Mouse (Mus musculus) neutrophil, adult 59 days (primary cell): ENCODE data around the gene Mrpl50. TPM values are rescaled to one million over a fixed set of nuclear protein-coding genes. Genes with fewer than 3 reads are reported as not detected.

Experiments used
- total RNA-seq, 2 experiments: library from RNA; stranded (reverse); gene quantifications; 1 replicate in 1 of 2; 2 replicates in 1 of 2; pipeline ENCODE4 v1.2.4; 2023

Mrpl50 gene
- 1 to 10 TPM; 6.5 to 6.9 TPM for total RNA-seq

GRCm38 (mm10) chr4:49520572-49521340 lies at the start of gene Mrpl50, which contains the start of gene Zfp189:
Gene Mrpl50, minus strand, starts transcription at chr4:49521093.
Gene Zfp189, plus strand, starts transcription at chr4:49521176.

DNA sequence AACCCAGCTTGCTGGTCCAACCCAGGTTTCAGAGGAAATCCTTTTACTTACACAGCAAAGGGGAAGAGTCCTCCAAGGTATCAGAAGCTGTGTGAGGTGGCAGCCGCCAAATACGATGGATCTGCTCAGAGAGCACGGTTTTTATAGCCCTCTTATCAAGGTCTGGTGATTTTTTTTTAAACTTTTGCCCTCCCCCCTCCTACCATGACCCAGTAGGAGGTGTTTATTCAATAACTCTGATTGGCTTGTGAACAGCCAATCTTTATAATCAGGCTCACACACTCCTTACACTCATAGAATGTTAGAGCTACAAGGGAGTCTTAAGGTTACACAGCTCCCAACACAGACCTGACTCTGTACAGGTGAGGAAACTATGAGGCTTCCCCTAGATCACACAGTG lies 28.5 kb upstream of the Mrpl50 start, which contains the start of gene Aldob:
TSS of gene Aldob (minus strand) at position 164 of the 400 bp plus-strand sequence.

DNA sequence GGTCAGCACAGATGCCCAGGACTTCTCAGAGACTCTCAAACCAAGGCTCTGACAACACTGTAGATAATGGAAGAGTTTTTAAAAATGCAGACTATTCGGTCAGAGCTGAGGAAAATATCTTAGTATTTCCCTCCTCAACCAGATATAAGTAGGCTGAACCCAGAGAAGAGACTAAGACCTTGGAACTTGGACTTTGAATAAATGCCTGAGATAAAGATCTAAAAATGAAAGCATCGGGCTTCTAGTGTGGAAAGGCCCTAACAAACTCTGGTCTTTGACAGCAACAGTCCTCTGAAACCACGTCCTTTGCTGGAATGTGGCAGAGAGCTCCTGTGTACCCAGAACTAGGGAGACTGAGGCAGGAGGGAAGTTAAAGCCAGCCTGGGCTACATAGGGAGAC lies 14.5 kb downstream of the Mrpl50 start, which contains the start of gene Baat:
TSS of gene Baat (minus strand) at position 172 of the 400 bp plus-strand sequence.

DNA sequence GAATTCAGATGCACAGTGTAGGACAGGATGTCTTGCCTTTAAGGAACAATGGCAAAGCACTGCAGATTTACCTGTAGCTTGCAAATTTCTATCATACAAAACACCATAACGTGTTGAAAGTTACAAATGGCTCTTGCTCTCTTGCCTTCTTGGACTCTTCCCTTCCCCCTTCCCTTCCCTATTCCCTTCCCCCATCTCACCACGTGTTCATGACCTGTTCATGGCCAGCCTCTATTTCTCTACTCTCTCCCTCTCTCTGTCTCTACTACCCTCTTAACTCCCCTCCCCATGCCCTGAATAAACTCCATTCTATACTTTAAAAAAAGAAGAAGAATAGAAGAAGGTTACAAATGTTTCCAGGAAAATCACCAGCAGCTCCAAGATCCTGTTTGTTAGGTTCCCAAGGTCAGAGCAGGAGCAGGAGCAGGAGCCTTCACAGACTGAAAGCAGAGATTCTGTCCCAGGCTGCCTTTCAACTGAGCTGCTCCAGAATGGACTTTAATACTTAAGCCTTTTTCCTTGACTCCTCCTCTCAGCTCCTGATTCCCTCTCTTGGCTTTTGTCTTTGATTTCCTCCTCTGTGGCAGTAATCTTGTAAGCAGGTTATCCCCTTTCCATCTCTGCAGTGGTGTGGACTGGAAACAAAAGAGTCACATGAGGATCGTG lies 47.3 kb downstream of the Mrpl50 start, which contains the start of gene Acnat1:
TSS of gene Acnat1 (minus strand) at position 478 of the 666 bp plus-strand sequence.

Other genes with a start within 250 kb of the Mrpl50 start
- not detected for gene Acnat2, start 112.9 kb downstream of the Mrpl50 start, total RNA-seq
- not detected for gene Acnat1, start 47.2 kb downstream of the Mrpl50 start, total RNA-seq
- gene Baat, start 14.5 kb downstream of the Mrpl50 start, total RNA-seq = not detected
- gene Zfp189, start 83 bp upstream of the Mrpl50 start, total RNA-seq = 1 to 10 TPM; 1.4 to 1.5 TPM
- gene Aldob, start 28.5 kb upstream of the Mrpl50 start, total RNA-seq = not detected
- gene Tmem246, start 76.8 kb upstream of the Mrpl50 start, total RNA-seq = under 1 TPM in 1 of 2 experiments, not detected in 1; 0.71 TPM
- 100 to 1,000 TPM; 104 to 108 TPM for gene Rnf20, start 110.9 kb upstream of the Mrpl50 start, total RNA-seq
- gene Ppp3r2, start 160.9 kb upstream of the Mrpl50 start, total RNA-seq = not detected